Mouse (Mus musculus) forebrain, embryonic 10.5 days (tissue): ENCODE measurements at regions not wholly inside any gene's neighbourhood (a gene's known extent, or its start where the extent isn't known, plus 50 kb on each side); places are given as distances from the start of the nearest gene placed in this dataset.

Experiments
- DNase-seq: peaks from one replicate; pipeline ENCODE4 v3.0.0-alpha.2; 2017; ENCODE audit warnings: low spot score; ENCODE audit errors: extremely low spot score
- H3K27ac ChIP-seq: fragments of 300-500 bp; sonication (generic); 2 replicates; pipeline ENCODE4 v1.5.1; 2016; ENCODE audit warnings: mild to moderate bottlenecking
- H3K27me3 ChIP-seq: fragments of 300-500 bp; sonication (generic); 2 replicates; pipeline ENCODE4 v1.6.1; 2016; ENCODE audit warnings: mild to moderate bottlenecking; ENCODE audit not compliant: poor library complexity, severe bottlenecking
- H3K36me3 ChIP-seq: fragments of 300-500 bp; sonication (generic); replicated peaks from 2 replicates; pipeline ENCODE4 v1.6.1; 2016; ENCODE audit warnings: mild to moderate bottlenecking, moderate library complexity
- H3K4me1 ChIP-seq: fragments of 300-500 bp; sonication (generic); 2 replicates; pipeline ENCODE4 v1.6.1; 2016
- H3K4me3 ChIP-seq: fragments of 300-500 bp; sonication (generic); 2 replicates; pipeline ENCODE4 v1.5.1; 2016; ENCODE audit warnings: mild to moderate bottlenecking, moderate library complexity
- H3K9me3 ChIP-seq: fragments of 300-500 bp; sonication (generic); 2 replicates; pipeline ENCODE4 v1.6.1; 2016; ENCODE audit warnings: mild to moderate bottlenecking, moderate library complexity
- WGBS: fragments of 180-500 bp; shearing (Covaris S2); methylation state at CpG from one replicate; pipeline ENCODE4 v1.1.7; 2016; 5-methylcytosine and 5-hydroxymethylcytosine counted together

- Histone ChIP-seq H3K36me3 (no peaks in the 10 kb centered on the region), H3K27me3 (peaks cover 91% of the 10 kb centered on the region), H3K27ac (no peak overlapping the region), H3K9me3 (no peaks in the 10 kb centered on the region), H3K4me1 (no peaks in the 10 kb centered on the region), H3K4me3 (no peak overlapping the region)
- DNase-seq, result no peak
These were observed 139.4 kb downstream of the Gm15262 start for GRCm38 (mm10) chrX:161426625-161427024.

DNA sequence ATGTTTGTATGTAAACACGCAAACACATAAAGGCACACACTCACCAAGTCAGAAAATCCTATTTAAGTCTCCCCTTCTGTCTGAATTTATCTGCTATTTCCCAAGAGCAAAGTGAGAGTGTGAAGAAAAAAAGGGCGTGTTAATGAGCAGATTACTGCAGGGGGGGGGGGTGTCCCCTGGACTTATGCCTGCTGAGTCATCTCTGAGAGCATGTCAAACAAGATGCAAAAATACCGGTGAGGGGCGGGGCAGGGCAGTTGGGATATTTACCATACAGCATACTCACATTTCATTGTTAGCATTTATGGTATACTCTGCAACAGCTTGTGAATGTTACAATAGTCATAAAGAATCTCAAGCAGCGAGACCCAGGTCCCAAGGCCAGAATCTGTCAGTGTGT is 140.8 kb downstream of the Gm15262 start:
- H3K9me3 ChIP-seq, result no peaks in the 10 kb centered on the region
- H3K4me1 ChIP-seq, result no peaks in the 10 kb centered on the region
- H3K27me3 ChIP-seq, result peaks cover 96% of the 10 kb centered on the region
- H3K4me3 ChIP-seq, result no peak overlapping the region
- 86% methylated on average over 5 of the region's 5 CpGs for whole genome bisulfite sequencing
- DNase-seq, result no peak
- H3K27ac ChIP-seq, result no peak overlapping the region
- no peaks in the 10 kb centered on the region for H3K36me3 ChIP-seq

- H3K27me3 ChIP-seq, result peaks cover 82% of the 10 kb centered on the region
- 82% methylated on average over 6 of the region's 6 CpGs for WGBS
These were observed 148.1 kb downstream of the Gm15262 start for GRCm38 (mm10) chrX:161435348-161435747.

More at GRCm38 (mm10) chrX:161435348-161435747, 148.1 kb downstream of the Gm15262 start:
- Histone ChIP-seq H3K9me3 (no peaks in the 10 kb centered on the region), H3K36me3 (no peaks in the 10 kb centered on the region), H3K4me3 (no peak overlapping the region), H3K27ac (no peak overlapping the region), H3K4me1 (no peaks in the 10 kb centered on the region)
- no peak for DNase-seq
